Mouse (Mus musculus) adrenal gland, adult 10 weeks (tissue): ENCODE measurements around the gene Qpct. TPM values are rescaled to one million over a fixed set of nuclear protein-coding genes. Genes with fewer than 3 reads are reported as not detected.

ENCODE experiments used
- polyA plus RNA-seq: library from polyadenylated mRNA; stranded (reverse); fragments of 350-450 nt; fragmentation: Illumina TruSeq; extraction: RNeasy Lipid Tissue Mini Kit (QIAGEN cat#74804); gene quantifications from one replicate; pipeline ENCODE4 v1.2.3, GENCODE M21; 2014; ENCODE audit warnings: low read depth, low replicate concordance

Qpct gene
- 10.8 TPM for polyA plus RNA-seq

DNA sequence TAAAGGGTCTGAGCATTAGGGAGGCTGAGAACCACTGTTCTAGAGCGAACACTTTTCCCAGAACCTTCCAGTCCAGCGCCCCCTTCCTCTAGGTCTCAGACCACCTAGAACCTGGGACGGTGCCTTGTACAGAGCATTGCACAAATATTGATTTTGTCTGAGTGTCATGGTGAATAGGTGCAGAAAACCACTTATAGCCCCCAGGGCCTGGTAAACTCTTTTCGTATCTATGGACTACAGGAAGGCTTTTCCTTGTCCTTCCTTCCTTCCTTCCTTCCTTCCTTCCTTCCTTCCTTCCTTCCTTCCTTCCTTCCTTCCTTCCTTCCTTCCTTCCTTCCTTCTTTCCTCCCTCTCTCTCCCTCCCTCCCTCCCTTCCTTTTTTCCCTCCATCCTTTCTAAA, at the start of gene Qpct:
Gene Qpct (plus strand): TSS at position 301 of the 400 bp plus-strand sequence.

DNA sequence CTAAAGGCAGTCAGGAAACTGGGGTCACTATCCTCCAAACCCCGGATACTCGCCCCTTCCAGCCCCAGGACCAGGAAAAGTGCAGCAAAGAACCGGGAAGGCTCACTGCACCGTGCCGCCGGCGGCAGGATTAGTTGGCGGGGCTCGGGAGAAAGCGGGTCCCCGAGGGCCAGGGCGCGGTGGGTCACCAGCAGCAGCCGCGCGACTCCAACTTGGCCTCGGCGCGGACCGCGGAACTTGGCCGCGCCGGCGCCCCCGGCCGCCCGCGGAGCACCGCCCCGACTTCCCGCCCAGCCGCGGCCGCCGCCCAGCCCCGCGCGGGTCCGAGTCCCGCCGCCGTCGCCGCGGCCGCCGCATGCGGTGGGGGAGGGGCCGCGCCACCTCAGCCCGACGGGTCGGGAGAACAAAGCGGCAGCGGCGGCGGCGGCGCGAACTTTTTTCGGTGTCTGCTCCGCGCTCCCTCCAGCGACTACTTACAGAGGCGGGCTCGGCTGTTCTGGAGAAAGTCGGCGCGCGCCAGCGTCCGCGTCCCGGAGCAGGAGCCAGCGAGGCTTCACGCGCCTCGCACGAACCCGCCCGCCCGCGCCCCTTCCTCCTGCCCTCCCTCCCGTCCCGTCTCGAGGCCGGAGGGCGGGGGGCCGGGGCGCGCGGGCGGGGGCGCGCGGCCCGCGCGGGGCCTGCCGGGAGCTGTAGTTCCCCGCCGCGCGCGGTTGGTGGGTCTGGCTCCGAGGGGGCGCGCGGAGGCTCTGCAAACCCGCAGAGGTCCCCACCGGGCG, 31.3 kb upstream of the Qpct start, which contains the start of gene Prkd3:
Gene Prkd3 (minus strand): TSS at position 609 of the 776 bp plus-strand sequence.

Other genes with a start within 250 kb of the Qpct start
- 18.0 TPM for gene Heatr5b, start 216.5 kb upstream of the Qpct start, polyA plus RNA-seq
- 21.8 TPM for gene Gpatch11, start 216.3 kb upstream of the Qpct start, polyA plus RNA-seq
- gene Eif2ak2, start 169.3 kb upstream of the Qpct start, polyA plus RNA-seq = 101 TPM
- not detected for gene Sult6b1, start 144.9 kb upstream of the Qpct start, polyA plus RNA-seq
- gene Cebpzos, start 135.4 kb upstream of the Qpct start, polyA plus RNA-seq = 83.9 TPM
- gene Cebpz, start 114.8 kb upstream of the Qpct start, polyA plus RNA-seq = 103 TPM
- gene Ndufaf7, start 114.8 kb upstream of the Qpct start, polyA plus RNA-seq = 47.3 TPM
- gene Prkd3, start 31.1 kb upstream of the Qpct start, polyA plus RNA-seq = 54.6 TPM